Mouse (Mus musculus) liver, embryonic 12.5 days (tissue): ENCODE measurements around the gene Gm20661. TPM values are rescaled to one million over a fixed set of nuclear protein-coding genes. Genes with fewer than 3 reads are reported as not detected.

Experiments
- polyA plus RNA-seq: library from polyadenylated mRNA; unstranded; fragments of >200 nt; fragmentation: Nextera tagmentation; extraction: Ambion mirVana; gene quantifications from 2 replicates; pipeline ENCODE4 v1.2.1, GENCODE M21; 2016

The Gm20661 gene
- polyA plus RNA-seq, 1 experiment from 2014 or later = 1.4 TPM

Other genes starting within 250 kb of the Gm20661 start
- gene Rbm5, start 212.1 kb upstream of the Gm20661 start, polyA plus RNA-seq = 84.3 and 88.6 TPM in 2 replicates
- gene Rbm6, start 109.8 kb upstream of the Gm20661 start, polyA plus RNA-seq = 45.7 and 49.2 TPM in 2 replicates
- gene Mon1a, start 94.9 kb upstream of the Gm20661 start, polyA plus RNA-seq = 5.7 and 7.4 TPM in 2 replicates
- 0.57 and 0.92 TPM in 2 replicates for gene Mst1r, start 76.2 kb upstream of the Gm20661 start, polyA plus RNA-seq
- gene Actl11, start 54.6 kb upstream of the Gm20661 start, polyA plus RNA-seq = not detected in 2 replicates
- 0.53 and 0.54 TPM in 2 replicates for gene Camkv, start 47.4 kb upstream of the Gm20661 start, polyA plus RNA-seq
- 20.9 and 22.2 TPM in 2 replicates for gene Traip, start 32.9 kb upstream of the Gm20661 start, polyA plus RNA-seq
- gene Uba7, start 7.6 kb upstream of the Gm20661 start, polyA plus RNA-seq = 63.1 and 63.7 TPM in 2 replicates
- 64.3 and 68.7 TPM in 2 replicates for gene Inka1, start 2.8 kb downstream of the Gm20661 start, polyA plus RNA-seq
- gene Cdhr4, start 9.4 kb downstream of the Gm20661 start, polyA plus RNA-seq = 2.6 and 3.7 TPM in 2 replicates
- gene Gm20662, start 13.3 kb downstream of the Gm20661 start, polyA plus RNA-seq = 0.69 and 0.75 TPM in 2 replicates
- gene Ip6k1, start 19.4 kb downstream of the Gm20661 start, polyA plus RNA-seq = 43.7 and 47.7 TPM in 2 replicates
- 22.1 and 22.6 TPM in 2 replicates for gene Gmppb, start 66.2 kb downstream of the Gm20661 start, polyA plus RNA-seq
- gene Amigo3, start 70.1 kb downstream of the Gm20661 start, polyA plus RNA-seq = 2.2 and 2.5 TPM in 2 replicates
- gene Mst1, start 97.4 kb downstream of the Gm20661 start, polyA plus RNA-seq = 14.5 and 15.7 TPM in 2 replicates
- 96.6 and 101 TPM in 2 replicates for gene Rnf123, start 100.3 kb downstream of the Gm20661 start, polyA plus RNA-seq
- gene Apeh, start 111.5 kb downstream of the Gm20661 start, polyA plus RNA-seq = 199 and 215 TPM in 2 replicates
- 2.8 and 3.0 TPM in 2 replicates for gene Bsn, start 207.3 kb downstream of the Gm20661 start, polyA plus RNA-seq